Mouse (Mus musculus) retina, adult 2 months (tissue): ENCODE data around the gene Grk4.
"Not testable (repeated sequence)": the region's sequence is repeated elsewhere in the genome, so short reads cannot be mapped to it uniquely, and the experiment has no call there.

Experiments used
- DNase-seq: peaks from one replicate; pipeline ENCODE4 v3.0.0-alpha.2; 2012; ENCODE audit warnings: low read depth, low spot score

Gene Grk4

DNA sequence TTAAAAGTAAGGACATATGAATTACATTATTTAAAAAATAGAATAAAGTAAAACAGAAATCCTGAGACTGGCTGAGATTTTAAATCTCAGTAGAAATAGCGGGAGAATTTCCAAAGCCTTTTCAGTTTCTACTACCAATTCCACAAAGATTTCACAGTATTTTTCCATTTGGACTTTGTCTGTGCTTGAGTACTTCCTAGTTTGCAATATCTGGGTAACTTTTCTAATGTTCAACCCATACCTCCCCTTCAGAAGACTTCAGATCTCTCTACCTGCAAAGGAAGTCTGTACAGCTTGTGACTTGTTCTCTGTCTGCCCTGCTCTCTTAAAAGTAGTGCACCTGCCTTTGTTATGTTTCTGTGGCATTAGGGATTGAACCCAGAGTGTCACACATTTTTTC, 48.3 kb downstream of the Grk4 start:
- DNase-seq, result no peak

DNA sequence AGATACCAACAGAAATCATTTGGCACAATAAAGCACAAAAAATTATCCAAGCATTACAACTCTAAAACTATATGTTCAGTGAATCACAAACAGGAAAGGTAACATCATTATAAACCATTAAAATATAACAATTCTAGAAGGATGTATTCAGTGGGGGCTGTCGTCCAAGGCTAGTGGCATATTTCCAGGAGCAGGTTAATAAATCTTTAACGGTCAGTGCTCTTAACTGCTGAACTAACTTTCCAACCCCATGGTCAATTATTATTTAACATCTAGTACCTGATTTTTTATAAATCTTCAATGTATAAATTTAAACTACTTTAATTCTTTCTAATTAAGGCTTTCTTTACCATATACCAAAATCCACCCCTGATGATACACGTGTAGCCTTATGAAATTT, 54.2 kb downstream of the Grk4 start:
- DNase-seq, result not testable (repeated sequence)

DNA sequence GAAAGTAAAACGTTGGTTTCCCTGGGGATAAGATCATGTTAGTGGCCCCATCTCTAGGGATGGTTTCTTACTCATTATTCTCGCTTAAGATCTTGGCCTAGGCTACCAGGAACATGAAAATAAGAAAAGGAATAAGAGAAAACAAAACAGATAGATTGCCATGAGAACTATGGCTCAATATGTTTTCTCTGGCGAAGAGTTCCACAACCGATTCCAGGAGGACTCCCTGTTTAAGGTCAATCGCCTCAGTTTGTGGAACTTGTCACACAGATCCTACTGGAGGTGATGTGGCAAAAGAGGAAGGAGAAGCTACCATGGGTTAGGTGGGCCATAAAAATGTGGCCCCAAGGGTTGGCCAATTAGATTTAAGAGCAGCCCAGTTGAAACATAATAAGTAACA, 54.6 kb downstream of the Grk4 start:
- DNase-seq, result no peak

DNA sequence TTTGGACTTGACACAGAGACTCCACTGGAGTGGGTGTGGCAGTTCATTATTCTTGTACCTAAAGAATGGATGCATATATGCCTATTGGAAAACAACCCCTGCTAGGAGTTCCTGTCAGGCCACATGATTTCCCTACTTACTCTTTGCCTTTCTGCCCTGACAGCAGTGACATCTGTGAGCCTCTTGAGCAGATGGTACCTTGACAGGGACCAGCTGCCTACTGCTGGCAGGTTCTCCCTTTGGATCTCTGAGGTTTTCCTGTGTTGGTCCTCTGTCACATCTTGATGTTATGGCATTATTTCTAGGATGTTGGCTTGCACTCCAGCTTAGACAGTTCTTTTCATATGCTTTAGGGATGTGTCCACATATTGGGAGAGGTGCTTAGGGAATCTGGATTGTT, 69.0 kb downstream of the Grk4 start:
- DNase-seq, result no peak

DNA sequence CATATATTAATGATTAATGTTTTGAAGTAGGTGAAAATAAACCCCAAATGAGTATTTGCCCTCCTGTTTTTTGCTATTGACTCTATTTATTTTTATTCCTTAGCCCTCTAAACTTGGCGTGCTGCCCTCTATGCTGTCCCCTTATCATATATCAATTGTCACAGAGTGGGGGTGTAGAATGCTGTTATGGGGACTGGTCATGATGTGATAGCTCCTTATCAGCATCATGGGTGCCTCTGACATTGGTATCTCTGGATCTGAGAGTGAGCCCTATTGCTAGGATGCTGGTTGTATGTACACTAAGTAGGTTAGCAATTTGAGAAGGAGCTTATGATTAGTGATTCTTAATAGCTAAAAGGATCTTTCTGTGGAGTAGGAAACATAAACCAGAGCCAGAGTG, 70.1 kb downstream of the Grk4 start:
- no peak for DNase-seq

DNA sequence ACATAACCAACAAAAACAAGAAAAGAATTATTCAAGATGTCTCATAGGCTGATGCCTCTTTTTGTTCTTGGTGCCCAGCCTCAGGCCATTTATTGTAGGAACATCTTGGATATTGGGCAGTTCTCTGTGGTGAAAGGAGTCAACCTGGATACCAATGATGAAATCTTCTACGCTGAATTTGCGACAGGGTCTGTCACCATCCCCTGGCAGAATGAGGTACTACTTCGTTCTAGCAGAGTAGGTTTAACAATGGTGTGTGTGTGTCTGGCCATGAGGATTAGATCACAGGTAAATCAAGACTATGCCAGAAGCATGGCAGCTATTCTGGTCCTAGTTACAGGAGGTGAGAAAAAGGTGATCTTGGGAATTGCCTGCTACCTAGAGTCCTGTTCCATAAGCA, 91.3 kb downstream of the Grk4 start:
- DNase-seq, result no peak

DNA sequence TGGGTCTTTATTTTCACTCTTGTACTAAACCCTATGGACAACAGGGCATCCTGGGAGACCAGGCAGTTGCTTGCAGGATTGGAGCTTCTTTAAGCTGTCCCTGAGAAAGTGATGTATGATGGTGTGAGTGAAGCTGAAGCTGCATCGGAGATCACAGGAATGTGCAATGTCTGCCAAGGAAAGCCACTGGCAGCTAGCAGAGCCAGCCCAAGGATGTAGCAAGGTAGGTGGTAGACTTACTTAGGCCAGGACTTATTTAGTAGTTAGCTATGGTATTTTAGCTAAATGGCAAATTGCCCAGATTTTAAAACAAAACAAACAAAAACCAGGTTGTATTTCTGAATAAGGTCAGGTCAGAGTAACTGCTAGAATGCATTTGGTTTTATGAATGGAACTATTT, 98.6 kb downstream of the Grk4 start:
- no peak for DNase-seq

DNA sequence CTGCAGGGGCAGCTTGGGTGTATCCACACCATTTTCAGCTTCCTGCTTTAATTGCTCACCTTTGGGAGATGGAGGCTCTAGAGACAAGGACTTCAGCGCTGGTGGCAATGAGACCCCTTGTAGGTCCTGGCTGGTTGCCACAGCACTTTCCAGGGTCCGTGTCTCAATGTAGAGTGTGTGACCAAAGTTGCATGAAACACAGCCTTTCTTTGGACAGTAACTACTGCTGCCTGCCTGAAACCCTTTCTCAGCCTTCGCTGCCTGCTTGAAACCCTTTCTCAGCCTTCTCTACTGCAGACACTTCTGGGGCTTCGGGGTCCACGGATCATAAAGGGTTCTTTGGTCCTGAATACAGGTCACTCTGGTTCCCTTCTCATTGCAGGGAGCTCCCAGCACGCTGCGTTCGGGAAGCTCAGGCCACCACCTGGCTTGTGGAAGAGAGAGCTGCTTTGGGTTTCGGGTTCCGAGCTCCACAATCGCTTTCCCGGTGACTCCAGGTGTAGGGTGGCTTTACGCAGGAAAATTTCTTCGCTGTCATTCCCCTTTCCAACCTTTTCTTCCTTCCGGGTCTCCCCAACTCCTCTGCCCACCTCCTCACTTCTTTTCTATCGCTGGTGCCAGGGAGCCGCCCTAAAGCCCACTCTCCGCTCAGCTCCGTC, 100.8 kb downstream of the Grk4 start:
- no peak for DNase-seq

DNA sequence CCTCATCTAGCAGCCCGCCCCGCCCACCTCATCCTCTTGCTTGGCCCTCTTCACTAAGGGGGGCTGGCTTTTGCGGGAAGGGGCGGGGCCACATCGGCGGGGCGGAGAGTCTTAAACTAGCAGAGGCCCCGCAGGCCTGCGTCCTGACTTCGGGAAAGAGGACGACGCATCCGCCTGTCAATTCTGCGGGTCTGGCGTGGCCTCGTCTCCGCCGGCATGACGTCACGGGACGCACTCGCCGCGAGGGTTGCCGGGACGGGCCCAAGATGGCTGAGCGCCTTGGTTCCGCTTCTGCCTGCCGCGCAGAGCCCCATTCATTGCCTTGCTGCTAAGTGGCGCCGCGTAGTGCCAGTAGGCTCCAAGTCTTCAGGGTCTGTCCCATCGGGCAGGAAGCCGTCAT, 101.3 kb downstream of the Grk4 start, which contains the start of gene Htt:
Gene Htt (plus strand): TSS at position 232 of the 400 bp plus-strand sequence.
- peak; percentile 83 for DNase-seq

DNA sequence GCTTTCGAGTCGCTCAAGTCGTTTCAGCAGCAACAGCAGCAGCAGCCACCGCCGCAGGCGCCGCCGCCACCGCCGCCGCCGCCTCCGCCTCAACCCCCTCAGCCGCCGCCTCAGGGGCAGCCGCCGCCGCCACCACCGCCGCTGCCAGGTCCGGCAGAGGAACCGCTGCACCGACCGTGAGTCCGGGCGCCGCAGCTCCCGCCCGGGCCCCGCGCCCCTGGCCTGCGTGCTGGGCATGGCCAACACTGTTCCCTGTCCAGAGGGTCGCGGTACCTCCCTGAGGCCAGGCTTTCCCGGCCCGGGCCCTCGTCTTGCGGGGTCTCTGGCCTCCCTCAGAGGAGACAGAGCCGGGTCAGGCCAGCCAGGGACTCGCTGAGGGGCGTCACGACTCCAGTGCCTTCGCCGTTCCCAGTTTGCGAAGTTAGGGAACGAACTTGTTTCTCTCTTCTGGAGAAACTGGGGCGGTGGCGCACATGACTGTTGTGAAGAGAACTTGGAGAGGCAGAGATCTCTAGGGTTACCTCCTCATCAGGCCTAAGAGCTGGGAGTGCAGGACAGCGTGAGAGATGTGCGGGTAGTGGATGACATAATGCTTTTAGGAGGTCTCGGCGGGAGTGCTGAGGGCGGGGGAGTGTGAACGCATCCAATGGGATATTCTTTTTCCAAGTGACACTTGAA, 101.9 kb downstream of the Grk4 start:
- DNase-seq, result no peak

DNA sequence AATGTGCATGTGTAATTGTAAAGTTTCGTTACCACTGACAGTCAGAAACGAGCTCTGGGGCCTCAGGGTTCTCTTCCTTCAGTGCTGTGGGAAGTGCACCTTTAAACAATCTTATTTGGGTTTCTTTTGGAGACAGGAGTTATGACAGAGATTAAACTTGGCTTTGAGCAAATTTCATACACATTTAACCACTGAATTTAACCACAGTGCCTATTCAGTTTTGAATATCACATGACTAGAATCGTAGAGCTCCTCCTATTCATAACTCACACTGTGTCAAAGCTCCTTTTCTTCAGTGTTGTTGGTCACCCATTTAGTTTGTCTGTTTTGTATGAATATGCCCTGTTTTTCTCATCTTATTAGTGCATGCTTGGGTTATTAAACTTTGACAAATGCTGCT, 111.6 kb downstream of the Grk4 start:
- no peak for DNase-seq

DNA sequence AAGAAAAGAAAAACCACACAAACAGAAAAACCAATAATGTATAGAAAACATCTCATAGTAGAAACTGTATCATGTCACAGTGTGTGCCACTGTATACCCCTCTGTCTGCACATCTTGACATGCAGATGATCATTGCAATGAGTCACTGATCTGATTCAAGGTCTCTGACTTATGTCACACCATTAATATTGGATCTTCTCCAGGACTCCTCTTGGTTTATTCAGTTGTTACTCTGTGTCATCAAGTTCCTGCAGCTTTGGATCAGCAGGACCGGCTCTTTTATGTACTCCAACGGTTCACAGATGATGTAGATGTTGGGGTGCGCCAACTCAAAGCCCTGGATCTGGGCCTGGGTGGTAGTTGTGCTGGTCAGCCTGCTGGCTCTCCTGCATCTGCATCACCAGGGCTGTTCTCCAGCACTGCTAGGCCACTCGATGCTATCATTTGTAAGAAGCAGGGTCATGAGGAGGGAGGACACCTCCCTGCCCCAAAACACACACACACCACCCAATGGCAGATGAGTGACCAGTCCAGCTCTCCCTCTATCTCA, 112.6 kb downstream of the Grk4 start:
- DNase-seq, result no peak

DNA sequence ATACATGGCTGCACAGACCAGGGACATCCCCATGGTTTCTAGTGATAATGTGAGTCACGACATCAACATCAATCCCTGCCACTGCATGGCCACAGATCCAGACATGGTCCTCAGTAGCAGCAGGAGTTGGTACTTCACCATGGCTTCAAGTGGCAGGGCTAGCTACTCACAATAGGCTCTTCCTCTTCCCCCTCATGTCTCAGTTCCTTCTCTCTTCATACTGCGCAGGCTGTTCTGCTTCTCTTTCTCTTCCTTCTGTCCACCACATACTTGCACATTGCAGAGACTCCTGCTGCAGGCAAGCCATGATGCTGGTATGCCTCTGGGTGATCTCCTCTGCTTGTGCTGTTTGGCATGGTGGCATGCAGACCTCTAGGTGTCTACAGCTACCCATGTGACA, 113.2 kb downstream of the Grk4 start:
- DNase-seq, result no peak

DNA sequence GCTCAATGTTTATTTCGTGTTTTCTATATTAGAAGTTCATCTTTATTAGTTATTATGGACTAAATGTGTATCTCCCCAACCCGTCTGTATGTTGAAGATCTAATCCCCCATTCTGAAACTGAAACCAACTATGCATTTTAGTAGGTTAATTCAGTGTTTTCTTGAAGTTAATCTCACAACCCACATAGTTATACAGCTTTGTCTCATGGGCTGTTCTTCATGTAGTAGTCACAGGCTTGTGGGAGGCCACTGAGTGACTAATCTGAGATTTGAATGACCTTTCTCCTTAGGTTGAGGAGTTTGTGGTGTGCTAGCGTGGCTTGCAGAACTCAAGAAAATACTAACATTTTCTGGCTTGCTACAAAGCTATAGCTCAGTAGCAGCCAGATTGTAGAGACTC, 124.8 kb downstream of the Grk4 start:
- no peak for DNase-seq

DNA sequence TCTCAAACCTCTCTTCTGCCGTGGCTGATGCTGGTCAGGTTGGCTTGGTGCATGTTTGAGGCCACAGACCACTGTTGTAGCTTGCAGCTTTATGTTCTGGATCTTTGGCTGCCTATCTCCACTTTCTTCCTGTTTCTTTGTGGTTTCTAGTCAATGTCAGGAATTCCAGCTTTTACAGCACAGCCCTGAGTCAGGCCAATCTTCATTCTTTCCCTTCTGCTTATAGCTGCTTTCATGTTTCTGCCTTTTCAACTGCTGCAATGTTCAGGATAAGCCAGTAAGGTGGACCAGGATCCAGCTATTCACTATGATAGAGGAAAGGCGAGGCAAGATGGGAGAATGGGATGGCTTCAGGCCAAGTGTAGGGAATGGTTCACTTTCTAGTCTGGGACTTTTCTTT, 131.0 kb downstream of the Grk4 start:
- DNase-seq, result no peak

DNA sequence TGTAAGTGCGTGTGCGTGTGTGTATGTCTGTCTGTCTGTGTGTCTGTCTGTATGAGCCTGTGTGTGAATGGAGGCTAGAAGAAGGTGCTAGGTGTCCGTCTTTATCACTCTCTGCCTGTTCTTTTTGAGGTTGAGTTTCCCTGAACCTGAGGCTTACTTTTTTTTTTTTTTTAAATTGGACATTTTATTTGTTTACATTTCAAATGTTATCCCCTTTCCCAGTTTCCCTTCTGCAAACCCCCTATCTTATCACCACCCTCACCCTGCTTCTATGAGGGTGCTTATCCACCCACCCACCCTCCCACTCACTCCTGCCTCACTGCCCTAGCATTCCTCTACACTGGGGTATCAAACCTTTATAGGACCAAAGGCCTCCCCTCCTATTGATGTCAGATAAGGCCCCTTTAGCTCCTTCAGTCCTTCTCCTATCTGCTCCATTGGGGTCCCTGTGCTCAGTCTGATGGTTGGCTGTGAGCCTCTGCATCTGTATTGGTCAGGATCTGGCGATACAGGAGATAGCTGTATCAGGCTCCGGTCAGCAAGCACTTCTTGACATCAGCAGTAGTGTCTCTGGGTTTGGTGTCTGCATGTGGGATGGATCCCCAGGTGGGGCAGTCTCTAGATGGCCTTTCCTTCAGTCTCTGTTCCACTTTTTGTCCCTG, 140.2 kb downstream of the Grk4 start:
- DNase-seq, result no peak
